Mouse (Mus musculus) CD8-positive naive resting alpha-beta T cell, adult 2 months (primary cell): ENCODE measurements at regions not wholly inside any gene's neighbourhood (a gene's known extent, or its start where the extent isn't known, plus 50 kb on each side); places are given as distances from the start of the nearest gene placed in this dataset.

ENCODE experiments used
- DNase-seq, 2 experiments: peaks; one replicate each; pipeline ENCODE4 v3.0.0; 2022; ENCODE audit warnings: low read depth in 2 of 2, low spot score in 2 of 2

DNA sequence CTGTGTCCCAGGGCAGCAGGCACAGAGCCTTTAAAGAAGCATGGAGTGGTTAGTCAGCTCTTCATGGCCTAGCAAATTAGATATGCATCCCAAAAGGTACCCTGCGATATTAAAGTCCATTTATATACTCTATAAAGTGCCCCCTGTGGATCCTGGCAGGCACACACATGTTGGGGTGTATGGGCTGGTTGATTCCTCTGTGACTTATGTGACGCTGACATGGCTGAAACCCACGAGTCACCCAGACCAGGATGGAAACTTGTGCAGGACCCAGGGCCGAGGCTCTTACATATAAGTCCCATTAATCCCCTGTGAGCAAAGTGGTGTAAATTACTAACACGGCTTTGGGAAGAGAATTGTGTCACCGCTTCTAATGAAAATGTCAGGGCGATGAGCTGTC is 155.2 kb upstream of the Pgrmc2 start:
- DNase-seq: no peak

GRCm38 (mm10) chr3:41235610-41236009 is 152.8 kb upstream of the Pgrmc2 start:
- DNase-seq: no peak

DNA sequence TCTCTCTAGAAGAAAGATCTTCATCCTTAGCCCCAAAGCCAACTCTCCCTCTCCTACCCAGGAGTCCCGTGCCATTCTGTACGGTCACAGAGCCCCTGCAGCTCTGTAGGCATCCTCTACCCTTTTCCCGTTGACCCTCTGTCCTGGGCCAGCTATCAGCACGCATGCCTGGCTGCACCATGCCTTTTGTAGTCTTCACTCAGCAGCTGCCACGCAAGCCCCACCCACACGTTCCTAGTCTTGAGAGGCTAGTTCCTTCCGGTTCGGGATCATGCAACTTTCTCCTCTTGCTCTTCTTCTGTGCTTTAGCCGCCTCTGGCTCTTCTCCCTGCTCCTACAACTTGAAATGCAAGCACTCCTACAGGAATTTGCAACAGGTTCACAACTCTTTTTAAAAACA is 152.1 kb upstream of the Pgrmc2 start:
- no peak for DNase-seq

DNA sequence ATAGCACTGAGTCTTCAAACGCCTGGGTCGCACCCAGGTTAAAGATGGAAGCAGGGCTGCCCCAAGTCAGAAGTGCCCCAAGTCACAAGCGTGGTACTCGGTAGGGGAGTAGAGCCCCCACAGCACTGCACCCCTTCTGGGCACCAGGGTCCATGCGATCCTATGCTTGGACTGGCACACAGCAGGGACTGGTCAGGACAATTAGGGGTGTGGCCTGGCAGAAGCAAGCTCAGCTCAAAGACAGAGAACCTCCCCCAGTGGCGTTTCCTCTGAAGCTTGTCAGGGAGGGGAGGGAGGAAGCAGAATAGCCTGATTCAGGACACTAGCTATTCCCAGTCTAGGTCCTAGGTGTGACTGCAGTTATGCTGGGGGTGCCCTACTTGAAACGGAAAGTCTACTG is 151.3 kb upstream of the Pgrmc2 start:
- no peak for DNase-seq

DNA sequence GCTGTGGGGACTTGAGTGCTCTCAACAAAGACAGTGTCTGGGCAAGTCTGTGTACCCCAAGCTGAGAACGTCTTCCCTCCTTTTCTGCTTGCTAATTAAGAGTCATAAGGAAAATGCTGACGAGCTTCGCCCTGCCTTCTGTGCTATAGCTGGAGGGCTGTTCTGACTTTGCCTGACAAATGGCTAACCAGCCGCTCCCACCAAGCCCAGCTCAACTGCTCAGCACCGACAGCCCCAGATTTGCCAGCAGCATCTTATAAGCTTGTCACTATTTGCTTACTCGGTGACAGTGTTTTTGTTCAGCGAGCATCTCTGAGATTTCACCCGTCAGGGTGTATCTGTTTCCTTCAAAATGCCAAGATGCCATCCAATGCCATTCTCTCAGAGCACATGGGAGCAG is 150.6 kb upstream of the Pgrmc2 start:
- no peak for DNase-seq

DNA sequence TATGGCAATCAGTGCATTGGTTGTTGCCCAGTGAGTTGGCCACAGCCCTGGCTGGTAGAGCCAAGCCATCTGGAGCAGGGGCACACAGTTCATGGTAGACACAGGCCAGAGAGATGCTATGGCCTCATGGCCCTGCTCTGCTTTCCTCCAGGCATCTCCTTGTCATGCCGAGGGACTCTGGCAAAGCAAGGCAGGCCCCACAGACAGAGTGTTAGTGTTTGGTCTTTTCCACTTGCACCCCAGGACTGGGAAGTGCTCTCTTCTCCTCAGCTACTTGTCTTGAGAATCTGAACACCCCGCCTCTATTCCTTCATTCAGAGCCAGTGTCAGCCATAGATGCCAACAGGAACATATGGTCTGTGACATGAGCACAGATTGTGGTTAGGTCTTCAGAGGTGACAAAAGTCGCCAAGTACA is 148.1 kb upstream of the Pgrmc2 start:
- no peak for DNase-seq

DNA sequence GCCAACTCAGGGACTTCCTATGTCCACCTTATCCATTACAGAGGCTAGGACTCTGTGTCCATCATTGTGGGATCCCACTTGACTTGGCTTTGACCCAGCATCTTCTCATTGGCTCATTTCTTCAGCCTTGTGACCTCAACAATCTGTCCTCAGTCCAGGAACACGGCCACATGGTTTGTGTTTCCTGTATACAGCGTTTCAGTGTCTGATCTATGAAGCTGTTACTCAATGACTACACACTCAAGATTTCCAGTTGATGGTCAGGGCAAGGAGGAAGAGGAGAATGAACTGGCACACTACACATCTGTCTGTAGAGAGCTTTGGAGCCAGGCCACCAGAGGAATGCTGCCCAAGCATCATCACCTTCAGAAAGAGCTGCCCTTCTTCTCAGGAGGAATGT is 146.6 kb upstream of the Pgrmc2 start:
- no peak for DNase-seq

- peak; percentile 28 to 39 for DNase-seq
Observed at GRCm38 (mm10) chr3:41228536-41228935, 145.7 kb upstream of the Pgrmc2 start.

DNA sequence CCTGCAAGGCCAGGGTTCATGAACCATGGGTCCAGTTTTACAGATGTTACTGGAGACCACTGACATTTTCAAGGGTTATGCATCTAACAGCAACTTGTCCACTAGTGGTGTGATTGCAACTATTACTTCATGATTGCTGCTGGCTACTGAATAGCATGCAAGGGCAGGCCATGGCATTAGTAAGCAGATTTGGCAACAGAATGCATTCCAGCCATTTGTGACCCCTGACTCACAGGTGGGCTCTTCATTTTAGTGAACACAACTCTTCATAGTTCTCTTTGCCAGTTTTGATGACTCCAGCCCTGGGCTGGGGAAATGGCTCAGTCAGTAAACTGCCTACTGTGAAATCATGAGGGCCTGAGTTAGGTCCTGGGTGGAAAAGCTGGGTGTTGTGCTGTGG is 137.9 kb upstream of the Pgrmc2 start:
- no peak for DNase-seq

GRCm38 (mm10) chr3:41217770-41218169 is 134.9 kb upstream of the Pgrmc2 start:
- DNase-seq: no peak

GRCm38 (mm10) chr3:41213533-41213932 is 130.7 kb upstream of the Pgrmc2 start:
- no peak for DNase-seq

DNA sequence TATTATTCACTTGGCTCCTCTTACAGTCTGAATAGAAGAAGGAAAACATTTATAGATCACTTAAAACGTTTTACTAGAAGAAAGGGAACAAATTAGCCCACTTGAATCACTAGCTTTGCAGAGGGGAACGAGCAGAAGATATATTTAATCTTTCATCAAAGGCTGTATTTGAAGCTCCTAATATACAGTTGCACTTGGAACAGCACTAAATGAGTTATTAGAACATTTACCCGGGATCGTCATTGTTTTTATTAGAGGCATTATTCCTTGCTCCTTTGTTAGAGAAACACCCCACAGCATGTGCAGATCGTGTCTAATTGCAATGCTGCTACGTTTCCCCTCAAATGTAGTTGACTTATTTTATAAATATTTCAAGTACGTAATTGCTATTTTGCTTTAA is 127.5 kb upstream of the Pgrmc2 start:
- DNase-seq: no peak

- DNase-seq: no peak
Observed at GRCm38 (mm10) chr3:41202895-41203294, 120.0 kb upstream of the Pgrmc2 start.

DNA sequence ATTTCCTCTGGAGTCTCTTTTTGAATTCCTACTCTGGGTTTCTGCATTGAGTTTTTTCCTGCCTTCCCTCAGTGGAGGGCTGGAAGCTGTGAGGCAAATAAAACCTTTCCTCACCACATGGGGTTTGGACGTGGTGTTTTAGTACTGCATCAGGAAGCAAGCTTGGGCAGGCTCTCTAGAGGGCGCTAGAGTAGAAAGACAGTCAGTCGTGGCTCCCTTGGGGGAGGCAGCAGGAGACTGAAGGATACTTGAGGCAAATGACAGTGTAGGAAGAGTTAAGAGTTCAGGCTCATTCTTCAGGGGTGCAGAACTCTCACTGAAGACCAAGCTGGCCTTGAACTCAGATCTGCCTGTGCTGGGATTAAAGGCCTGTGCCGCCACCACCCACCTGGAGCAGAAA is 118.9 kb upstream of the Pgrmc2 start:
- DNase-seq: no peak

- no peak for DNase-seq
Observed at GRCm38 (mm10) chr3:41200026-41200425, 117.2 kb upstream of the Pgrmc2 start.

- no peak for DNase-seq
Observed at GRCm38 (mm10) chr3:41198216-41198976, 115.5 kb upstream of the Pgrmc2 start.

DNA sequence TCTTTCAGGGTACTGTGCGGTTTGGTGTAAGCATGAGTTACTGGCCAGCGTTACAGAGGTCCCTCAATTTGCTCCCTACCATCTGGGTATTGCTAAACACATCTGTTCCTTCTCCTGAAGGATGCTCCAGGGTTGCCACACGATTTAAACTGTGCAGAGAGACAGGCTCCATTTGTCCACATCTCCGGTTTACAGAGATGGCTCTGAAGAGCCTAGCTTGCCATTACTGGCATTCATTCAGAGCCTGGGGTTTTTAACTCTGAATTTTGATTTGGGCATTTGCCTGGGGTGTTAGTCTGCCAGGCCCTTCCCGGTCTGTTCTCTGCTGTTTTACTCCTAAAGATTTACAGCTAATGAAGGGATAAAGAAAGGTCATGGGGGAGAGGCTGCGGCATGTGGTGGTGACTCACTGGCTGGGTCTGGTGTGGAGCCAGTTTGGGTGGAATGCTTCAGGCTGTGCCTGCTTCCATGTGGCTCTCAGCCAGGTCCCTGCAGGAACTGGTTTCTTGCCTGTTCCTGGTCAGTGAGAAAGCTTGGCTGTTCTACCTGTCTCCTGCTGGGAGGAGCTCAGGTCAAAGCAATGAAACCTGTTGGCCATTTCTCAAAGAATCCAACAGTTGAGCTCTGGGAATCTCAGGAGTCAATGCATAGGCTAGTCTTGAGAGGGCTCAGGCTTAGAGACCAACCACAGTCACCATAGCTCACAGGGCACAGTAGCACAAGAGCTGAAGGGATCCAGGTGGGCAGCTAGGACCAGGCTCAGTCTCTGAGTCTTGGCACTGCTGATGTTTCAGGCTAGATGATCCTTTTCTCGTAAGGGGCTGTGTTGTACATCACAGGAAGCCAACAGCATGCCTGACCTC is 112.5 kb upstream of the Pgrmc2 start:
- no peak for DNase-seq

DNA sequence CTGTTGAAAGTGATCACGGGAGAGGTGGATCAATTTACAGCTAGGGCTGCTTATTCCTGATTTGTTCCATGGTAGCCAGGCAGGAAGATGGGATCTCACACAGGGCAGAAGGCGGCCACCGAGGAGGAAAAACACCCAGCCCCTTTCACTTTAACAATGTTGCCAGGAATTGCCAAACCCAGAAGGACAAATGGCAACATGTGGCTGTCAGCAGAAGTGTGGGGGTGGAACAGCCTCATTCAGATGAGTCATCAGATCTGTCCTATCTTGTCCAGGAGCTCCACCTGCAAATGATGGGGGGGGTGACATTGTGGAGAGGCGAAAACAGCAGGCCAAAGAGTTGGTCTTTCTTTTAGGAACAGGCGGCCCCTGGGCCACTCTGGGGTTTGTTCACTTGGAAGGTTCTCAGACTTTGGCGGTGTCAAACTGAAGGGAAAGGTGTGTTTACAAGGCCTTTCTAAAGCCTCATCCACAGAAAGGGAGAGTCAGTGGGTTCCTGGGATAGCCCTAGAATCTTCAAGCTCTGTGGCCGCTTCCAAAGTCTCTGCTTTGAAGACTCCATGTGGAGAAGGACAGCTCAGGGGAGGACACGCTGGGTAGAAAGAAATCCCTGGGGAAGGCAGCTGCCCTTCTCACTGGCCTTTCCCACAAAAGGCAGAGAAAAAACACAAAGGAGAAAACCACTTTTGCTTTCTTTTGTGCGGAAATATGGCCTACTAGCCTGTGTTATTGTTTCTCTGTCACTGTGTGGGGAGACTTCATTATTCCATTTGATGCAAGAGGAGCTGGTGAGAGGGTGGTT is 111.7 kb upstream of the Pgrmc2 start:
- no peak for DNase-seq

DNA sequence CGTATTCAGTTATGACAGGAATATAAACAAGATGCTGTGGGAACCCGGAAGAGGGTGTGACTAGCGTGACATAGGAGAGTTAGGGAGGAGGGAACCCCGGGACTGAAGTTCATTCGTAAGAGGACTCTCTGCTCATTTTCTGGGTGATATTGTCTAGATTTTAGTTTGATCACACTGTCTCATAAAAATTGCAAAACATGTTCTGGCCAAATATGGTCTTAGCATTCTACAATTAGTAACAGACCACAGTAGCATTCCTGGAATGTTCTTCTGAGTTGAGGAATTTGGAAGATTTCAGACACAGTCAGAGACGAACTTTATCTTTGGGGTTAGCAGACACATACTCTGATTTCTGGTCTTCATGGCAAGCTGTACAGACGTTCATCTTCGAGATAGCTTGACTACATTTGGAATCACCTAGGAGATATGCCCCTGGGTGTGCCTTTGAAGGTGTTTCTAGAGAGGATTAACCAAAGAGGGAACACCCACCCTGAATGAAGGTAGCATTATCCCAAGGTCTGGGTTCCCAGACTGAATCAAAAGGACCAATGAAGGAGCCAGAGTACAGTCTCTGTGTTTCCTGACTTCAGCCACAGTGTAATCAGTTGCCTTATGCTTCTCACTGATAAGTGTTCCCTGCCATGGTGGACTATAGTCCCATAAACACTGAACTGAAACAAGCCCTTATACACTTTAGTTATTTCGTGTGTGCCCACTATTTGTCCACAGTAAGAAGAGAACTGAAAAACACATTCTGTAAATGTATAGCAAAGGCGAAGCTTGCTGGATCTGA is 102.7 kb upstream of the Pgrmc2 start:
- no peak for DNase-seq

DNA sequence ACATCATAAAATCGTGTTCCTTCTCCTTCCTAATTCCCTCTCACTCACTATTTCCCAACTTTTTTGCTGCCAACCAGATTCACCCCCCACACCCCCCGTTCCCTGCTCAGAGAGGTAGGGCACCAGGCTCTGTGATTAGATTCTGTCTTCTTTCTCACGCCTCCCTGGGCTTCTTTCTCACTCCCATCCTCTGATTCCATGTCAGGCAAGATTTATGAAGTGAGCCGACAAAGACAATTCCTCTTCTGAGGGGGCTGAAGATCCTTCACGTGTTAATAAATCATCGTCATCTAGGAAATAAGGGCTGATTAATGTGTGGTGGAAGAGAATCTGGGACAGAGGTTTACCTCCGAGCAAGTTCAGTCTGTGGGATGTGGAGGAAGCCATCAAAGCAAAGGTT is 101.5 kb upstream of the Pgrmc2 start:
- DNase-seq: no peak
